Mouse (Mus musculus): ENCODE results near the gene Tmprss4. TPM values are rescaled to one million over a fixed set of nuclear protein-coding genes. Genes with fewer than 3 reads are reported as not detected.

Tmprss4 gene
- polyA plus RNA-seq, 1 experiment from 2014 or later = 0.08 TPM

DNA sequence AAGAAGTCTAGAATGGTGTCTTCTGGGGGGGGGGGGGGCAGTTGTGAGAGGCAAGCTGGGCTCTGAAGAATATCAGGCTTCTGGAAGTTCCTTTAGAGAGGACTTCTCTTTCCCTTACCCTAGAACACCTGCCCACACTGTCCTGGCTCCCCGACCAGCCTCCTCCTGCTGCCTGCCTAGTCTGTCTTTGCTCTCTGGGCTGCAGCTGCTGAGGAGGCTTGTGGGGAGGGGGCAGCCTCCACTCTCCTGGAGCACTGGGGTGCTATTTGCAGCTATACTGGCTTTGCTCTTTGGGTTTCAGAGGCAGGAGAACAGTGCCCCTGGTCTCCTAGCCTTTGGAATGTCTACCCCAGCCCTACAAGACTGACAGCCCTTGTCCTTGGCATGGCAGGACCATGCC, 53.0 kb downstream of the Tmprss4 start:
- Histone ChIP-seq H3K27ac (no peak overlapping the region), H3K9ac (no peak overlapping the region), H3K27me3 (replicated peaks) (peaks cover 12% of the 10 kb centered on the region), H3K4me3 (no peak overlapping the region), H3K4me2 (replicated peaks) (no peak overlapping the region), H3K4me1 (peaks cover 2% of the 10 kb centered on the region), H3K36me3 (no peaks in the 10 kb centered on the region), H3K9me3 (no peaks in the 10 kb centered on the region)
- WGBS = 61% methylated on average over 1 of the region's 1 CpGs
- ATAC-seq (ENCODE audit: low FRiP score, low read depth) = no peak

DNA sequence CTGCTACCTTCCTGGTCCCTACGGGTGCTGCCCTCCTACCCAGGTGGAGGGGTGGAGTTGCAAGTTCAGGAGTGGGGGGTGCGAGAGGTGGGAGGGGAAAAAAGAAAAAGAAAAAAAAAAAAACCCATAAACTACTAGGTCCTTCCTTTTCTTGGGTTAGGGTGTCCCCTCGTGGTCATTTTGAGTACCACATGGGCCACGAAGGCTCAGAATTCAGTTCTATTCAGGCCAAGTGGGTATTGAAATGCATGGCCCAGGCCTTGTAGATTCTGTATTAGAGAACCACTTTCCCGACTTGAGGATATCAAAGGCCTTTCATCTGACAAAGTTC, 57.7 kb downstream of the Tmprss4 start:
- Histone ChIP-seq H3K36me3 (no peaks in the 10 kb centered on the region), H3K9ac (peak overlapping the region; percentile 38; the same call in 1 of the 2 replicates), H3K27me3 (replicated peaks) (peaks cover 38% of the 10 kb centered on the region), H3K27ac (no peak overlapping the region), H3K9me3 (no peaks in the 10 kb centered on the region), H3K4me2 (replicated peaks) (peak overlapping the region; percentile 73), H3K4me1 (peaks cover 8% of the 10 kb centered on the region), H3K4me3 (peak overlapping the region; percentile 29)
- WGBS = 0% methylated on average over 5 of the region's 5 CpGs
- ATAC-seq (ENCODE audit: low FRiP score, low read depth) = no peak

DNA sequence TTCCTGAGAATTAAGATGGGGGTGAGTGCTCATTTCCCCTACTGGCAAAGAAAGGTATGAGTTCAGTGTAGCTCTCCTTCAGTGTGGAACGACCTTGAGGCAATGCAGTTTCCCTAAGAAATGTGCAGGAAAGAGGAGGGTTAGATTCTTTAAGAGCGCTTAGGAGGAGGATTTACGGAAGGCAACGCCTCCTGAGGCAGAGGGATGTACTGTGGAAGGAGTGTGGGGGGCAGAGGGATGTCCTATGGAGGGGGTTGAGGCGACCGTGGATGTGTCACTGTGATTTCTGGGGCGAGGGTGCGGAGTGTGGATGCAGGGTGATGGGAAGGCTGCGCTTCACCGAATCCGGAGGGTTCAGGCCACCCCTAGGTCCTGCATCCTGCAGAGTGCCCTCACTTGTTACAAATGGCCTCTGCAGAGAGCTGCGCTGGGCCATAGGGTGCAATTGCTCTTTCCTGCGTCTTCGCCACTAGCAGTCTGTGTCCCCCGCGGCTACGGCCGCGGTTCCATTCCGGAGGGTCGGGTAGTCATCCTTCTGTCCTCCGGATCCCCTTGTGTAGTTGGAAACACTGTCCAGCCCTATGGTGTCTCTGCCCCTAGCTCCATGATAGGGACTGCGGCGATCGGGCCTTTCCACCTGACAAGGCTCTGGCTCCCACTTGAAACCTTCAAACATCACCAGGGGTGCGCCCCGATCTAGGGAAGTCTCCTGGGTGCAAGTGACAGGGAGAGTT, 58.2 kb downstream of the Tmprss4 start:
- Histone ChIP-seq H3K36me3 (no peaks in the 10 kb centered on the region), H3K9ac (peak overlapping the region; percentile 38; the same call in 1 of the 2 replicates), H3K4me3 (peak overlapping the region; percentile 29), H3K27ac (no peak overlapping the region), H3K4me1 (peaks cover 8% of the 10 kb centered on the region), H3K9me3 (no peaks in the 10 kb centered on the region), H3K27me3 (replicated peaks) (peaks cover 42% of the 10 kb centered on the region), H3K4me2 (replicated peaks) (peak overlapping the region; percentile 73)
- WGBS = 1% methylated on average over 27 of the region's 27 CpGs
- ATAC-seq (ENCODE audit: low FRiP score, low read depth) = peak; percentile 33; the same call in 1 of the 2 replicates

GRCm38 (mm10) chr9:45142686-45143085, 61.2 kb downstream of the Tmprss4 start:
- Histone ChIP-seq H3K9me3 (no peaks in the 10 kb centered on the region), H3K9ac (no peak overlapping the region), H3K4me1 (peaks cover 24% of the 10 kb centered on the region), H3K27ac (no peak overlapping the region), H3K4me2 (replicated peaks) (no peak overlapping the region), H3K27me3 (replicated peaks) (peaks cover 62% of the 10 kb centered on the region), H3K36me3 (no peaks in the 10 kb centered on the region), H3K4me3 (no peak overlapping the region)
- ATAC-seq (ENCODE audit: low FRiP score, low read depth) = no peak
- 58% methylated on average over 3 of the region's 3 CpGs for WGBS

GRCm38 (mm10) chr9:45140945-45141344, 62.9 kb downstream of the Tmprss4 start:
- peaks cover 78% of the 10 kb centered on the region for H3K27me3 ChIP-seq (replicated peaks)
- H3K9ac ChIP-seq = no peak overlapping the region
- H3K4me3 ChIP-seq = no peak overlapping the region
- no peaks in the 10 kb centered on the region for H3K36me3 ChIP-seq
- no peak overlapping the region for H3K4me2 ChIP-seq (replicated peaks)
- H3K4me1 ChIP-seq = peaks cover 23% of the 10 kb centered on the region
- ATAC-seq (ENCODE audit: low FRiP score, low read depth) = no peak
- H3K9me3 ChIP-seq = no peaks in the 10 kb centered on the region
- WGBS = 51% methylated on average over 7 of the region's 7 CpGs
- H3K27ac ChIP-seq = no peak overlapping the region

GRCm38 (mm10) chr9:45139082-45139481, 64.8 kb downstream of the Tmprss4 start:
- no peak for ATAC-seq (ENCODE audit: low FRiP score, low read depth)
- Histone ChIP-seq H3K4me1 (peaks cover 17% of the 10 kb centered on the region), H3K36me3 (no peaks in the 10 kb centered on the region), H3K9ac (0 out of 2 replicates have a peak overlapping the region, but pooled peaks have one; percentile 22), H3K27me3 (replicated peaks) (peaks cover 86% of the 10 kb centered on the region), H3K9me3 (no peaks in the 10 kb centered on the region), H3K4me2 (replicated peaks) (peak overlapping the region; percentile 89), H3K4me3 (peak overlapping the region; percentile 41), H3K27ac (no peak overlapping the region)
- WGBS = 1% methylated on average over 7 of the region's 7 CpGs

GRCm38 (mm10) chr9:45138191-45139032, 65.5 kb downstream of the Tmprss4 start, which contains the start of gene Scn4b:
Gene Scn4b, plus strand, starts transcription at chr9:45138395.
- no peaks in the 10 kb centered on the region for H3K9me3 ChIP-seq
- peaks cover 17% of the 10 kb centered on the region for H3K4me1 ChIP-seq
- H3K27ac ChIP-seq = no peak within 1 kb of the TSS
- peak; percentile 25 for ATAC-seq (ENCODE audit: low FRiP score, low read depth)
- under 1% methylated on average over 68 of the region's 76 CpGs for WGBS
- H3K27me3 ChIP-seq (replicated peaks) = peaks cover 85% of the 10 kb centered on the region
- peak within 1 kb of the TSS; percentile 89 for H3K4me2 ChIP-seq (replicated peaks)
- H3K36me3 ChIP-seq = no peaks in the 10 kb centered on the region
- H3K4me3 ChIP-seq = peak within 1 kb of the TSS; percentile 41
- H3K9ac ChIP-seq = peak within 1 kb of the TSS; percentile 22

GRCm38 (mm10) chr9:45136442-45137169, 67.3 kb downstream of the Tmprss4 start:
- 7% methylated on average over 7 of the region's 7 CpGs for WGBS
- no peaks in the 10 kb centered on the region for H3K36me3 ChIP-seq
- H3K4me1 ChIP-seq = peaks cover 17% of the 10 kb centered on the region
- ATAC-seq (ENCODE audit: low FRiP score, low read depth) = no peak
- H3K27me3 ChIP-seq (replicated peaks) = peaks cover 75% of the 10 kb centered on the region
- H3K4me2 ChIP-seq (replicated peaks) = no peak overlapping the region
- no peak overlapping the region for H3K9ac ChIP-seq
- H3K4me3 ChIP-seq = no peak overlapping the region
- H3K27ac ChIP-seq = no peak overlapping the region
- H3K9me3 ChIP-seq = no peaks in the 10 kb centered on the region

GRCm38 (mm10) chr9:45133484-45134310, 70.2 kb downstream of the Tmprss4 start:
- ATAC-seq (ENCODE audit: low FRiP score, low read depth) = no peak
- Histone ChIP-seq H3K4me2 (replicated peaks) (no peak overlapping the region), H3K4me1 (peaks cover 10% of the 10 kb centered on the region), H3K9ac (no peak overlapping the region), H3K9me3 (no peaks in the 10 kb centered on the region), H3K36me3 (no peaks in the 10 kb centered on the region), H3K27ac (no peak overlapping the region), H3K27me3 (replicated peaks) (peaks cover 47% of the 10 kb centered on the region), H3K4me3 (no peak overlapping the region)
- 30% methylated on average over 5 of the region's 5 CpGs for WGBS

DNA sequence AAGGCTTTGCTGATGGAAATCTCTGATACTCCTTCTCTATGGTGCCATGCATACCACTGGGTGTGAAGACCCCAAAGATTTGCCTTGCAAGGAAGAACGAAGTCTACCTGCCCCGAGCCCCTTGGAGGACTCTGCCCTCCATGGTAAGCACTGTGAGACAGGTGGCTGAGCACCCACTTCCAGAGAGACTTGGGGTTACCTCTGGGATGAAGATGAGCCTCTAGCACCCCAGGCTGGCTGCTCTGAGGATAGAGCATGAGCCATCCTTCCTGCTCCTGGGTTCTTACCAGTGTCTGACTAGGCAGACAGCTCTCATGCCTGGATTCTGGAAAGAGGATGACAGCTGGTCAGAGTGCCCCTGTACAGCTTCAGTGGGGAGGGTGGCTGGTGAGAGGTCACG, 73.8 kb downstream of the Tmprss4 start:
- 90% methylated on average over 3 of the region's 3 CpGs for WGBS
- Histone ChIP-seq H3K9me3 (no peaks in the 10 kb centered on the region), H3K36me3 (peaks cover 12% of the 10 kb centered on the region), H3K27me3 (replicated peaks) (peaks cover 15% of the 10 kb centered on the region), H3K4me2 (replicated peaks) (no peak overlapping the region), H3K9ac (no peak overlapping the region), H3K4me3 (no peak overlapping the region), H3K4me1 (no peaks in the 10 kb centered on the region), H3K27ac (no peak overlapping the region)
- ATAC-seq (ENCODE audit: low FRiP score, low read depth) = no peak

GRCm38 (mm10) chr9:45126941-45127340, 77.0 kb downstream of the Tmprss4 start:
- Histone ChIP-seq H3K9me3 (no peaks in the 10 kb centered on the region), H3K4me3 (no peak overlapping the region), H3K27me3 (replicated peaks) (peaks cover 4% of the 10 kb centered on the region; the same call in 1 of the 2 replicates), H3K27ac (no peak overlapping the region), H3K4me2 (replicated peaks) (no peak overlapping the region), H3K4me1 (peaks cover 7% of the 10 kb centered on the region), H3K36me3 (peaks cover 13% of the 10 kb centered on the region), H3K9ac (no peak overlapping the region)
- no peak for ATAC-seq (ENCODE audit: low FRiP score, low read depth)
- 66% methylated on average over 7 of the region's 7 CpGs for WGBS
